Mouse (Mus musculus): ENCODE measurements at regions not wholly inside any gene's neighbourhood (a gene's known extent, or its start where the extent isn't known, plus 50 kb on each side); places are given as distances from the start of the nearest gene placed in this dataset.

- peak; percentile 50 for DNase-seq (ENCODE audit: low read depth, low spot score)
These were observed 52.5 kb upstream of the Cldn24 start for GRCm38 (mm10) chr8:47769452-47769851.

GRCm38 (mm10) chr8:47768751-47769150 lies 53.2 kb upstream of the Cldn24 start:
- no peak for DNase-seq (ENCODE audit: low read depth, low spot score)

GRCm38 (mm10) chr8:47764480-47764879 lies 50.7 kb upstream of the Cdkn2aip start:
- DNase-seq (ENCODE audit: low read depth, low spot score) = no peak

- DNase-seq (ENCODE audit: low read depth, low spot score) = peak; percentile 81
These were observed 50.3 kb upstream of the Cdkn2aip start for GRCm38 (mm10) chr8:47764068-47764467.
